Mouse (Mus musculus) cerebral cortex, adult 2 months (tissue): ENCODE data around the gene Fga.

Source experiments
- whole genome bisulfite sequencing: fragments of 180-500 bp; shearing (Covaris S2); methylation state at CpG from one replicate; pipeline ENCODE4 v1.1.7; 2018; 5-methylcytosine and 5-hydroxymethylcytosine counted together

The Fga gene

DNA sequence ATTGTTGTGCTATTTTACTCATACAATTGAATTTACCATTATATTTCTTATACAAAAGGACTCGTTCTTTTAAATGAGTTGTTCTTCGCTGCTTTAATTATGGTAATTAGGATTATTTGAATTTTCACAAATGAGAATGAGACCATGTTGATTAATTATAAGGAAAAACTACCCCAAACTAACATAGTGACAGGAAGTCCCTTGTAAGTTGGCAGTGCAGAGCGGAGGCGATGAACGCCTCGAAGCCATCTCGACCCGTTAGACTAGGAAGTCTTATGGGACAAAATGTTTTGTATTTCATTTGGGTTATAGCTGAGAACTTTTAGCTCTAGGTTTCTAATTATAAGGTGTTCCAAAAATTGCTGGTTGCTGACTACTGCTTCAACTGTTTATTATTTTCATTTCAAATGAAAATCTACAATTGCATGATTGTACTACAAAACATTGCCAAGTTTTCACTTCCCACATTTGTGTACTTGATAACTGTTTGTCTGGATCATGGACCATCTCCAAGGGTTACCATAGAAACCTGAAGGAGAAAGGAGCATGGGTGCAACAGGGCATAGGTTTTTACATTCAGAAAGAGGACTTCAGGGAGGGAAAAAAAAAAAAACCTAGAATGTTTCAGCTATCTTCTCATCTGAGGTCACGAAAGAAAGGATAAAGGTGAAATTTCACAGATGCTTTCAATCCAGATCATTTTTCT is 1.8 kb downstream of the Fga start:
- 57% methylated on average over 9 of the region's 9 CpGs for whole genome bisulfite sequencing

DNA sequence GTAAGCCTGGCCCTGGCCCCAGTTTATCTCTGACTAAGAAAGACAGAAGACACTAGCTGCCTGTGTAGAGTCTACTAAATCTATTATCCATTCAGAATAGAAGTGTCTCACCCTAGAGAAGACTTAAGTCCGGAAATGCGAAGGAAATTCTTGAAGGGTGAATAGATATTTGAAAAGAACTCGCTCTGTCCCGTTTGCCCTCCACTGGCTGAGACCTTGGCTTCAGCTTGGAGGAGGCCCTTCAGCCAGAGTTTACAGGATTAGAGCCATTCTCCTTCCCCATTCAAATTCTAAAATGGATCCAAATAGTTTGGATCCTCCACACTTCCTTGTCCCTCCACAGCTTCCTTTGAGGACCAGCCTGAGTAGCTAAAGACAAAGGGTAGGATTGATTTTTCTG is 4.5 kb downstream of the Fga start:
- 87% methylated on average over 4 of the region's 4 CpGs for WGBS

DNA sequence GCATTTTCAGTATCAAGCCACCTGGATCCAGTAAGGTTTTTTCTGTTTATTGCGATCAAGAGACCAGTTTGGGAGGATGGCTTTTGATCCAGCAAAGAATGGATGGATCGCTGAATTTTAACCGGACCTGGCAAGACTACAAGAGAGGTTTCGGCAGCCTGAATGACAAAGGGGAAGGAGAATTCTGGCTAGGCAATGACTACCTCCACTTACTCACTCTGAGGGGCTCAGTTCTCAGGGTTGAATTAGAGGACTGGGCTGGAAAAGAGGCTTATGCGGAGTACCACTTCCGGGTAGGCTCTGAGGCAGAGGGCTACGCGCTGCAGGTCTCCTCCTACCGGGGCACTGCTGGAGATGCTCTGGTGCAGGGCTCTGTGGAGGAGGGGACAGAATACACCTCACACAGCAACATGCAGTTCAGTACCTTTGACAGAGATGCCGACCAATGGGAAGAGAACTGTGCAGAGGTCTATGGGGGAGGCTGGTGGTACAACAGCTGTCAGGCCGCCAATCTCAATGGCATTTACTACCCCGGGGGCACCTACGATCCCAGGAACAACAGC is 7.0 kb downstream of the Fga start:
- 48% methylated on average over 13 of the region's 13 CpGs for WGBS

DNA sequence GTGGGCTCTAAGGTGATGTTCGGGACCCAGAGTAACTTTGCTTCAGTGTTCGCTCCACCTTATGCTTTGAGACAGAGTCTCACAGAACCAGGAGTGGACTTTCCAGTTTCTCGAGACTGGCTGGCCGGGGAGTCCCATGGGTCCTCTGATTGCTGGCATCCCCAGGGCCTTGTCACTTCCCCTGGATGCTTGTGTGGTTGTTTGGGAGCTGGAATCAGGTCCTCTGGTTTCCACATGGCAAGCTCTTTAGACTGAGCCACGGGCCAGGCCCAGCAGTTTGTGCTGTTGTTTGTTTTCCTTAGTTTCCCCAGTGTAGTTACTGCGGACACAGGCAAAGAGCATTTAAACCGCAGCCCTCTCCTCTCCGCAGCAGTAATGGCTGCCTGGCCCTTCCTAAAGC is 7.9 kb downstream of the Fga start:
- WGBS, result 91% methylated on average over 8 of the region's 8 CpGs

DNA sequence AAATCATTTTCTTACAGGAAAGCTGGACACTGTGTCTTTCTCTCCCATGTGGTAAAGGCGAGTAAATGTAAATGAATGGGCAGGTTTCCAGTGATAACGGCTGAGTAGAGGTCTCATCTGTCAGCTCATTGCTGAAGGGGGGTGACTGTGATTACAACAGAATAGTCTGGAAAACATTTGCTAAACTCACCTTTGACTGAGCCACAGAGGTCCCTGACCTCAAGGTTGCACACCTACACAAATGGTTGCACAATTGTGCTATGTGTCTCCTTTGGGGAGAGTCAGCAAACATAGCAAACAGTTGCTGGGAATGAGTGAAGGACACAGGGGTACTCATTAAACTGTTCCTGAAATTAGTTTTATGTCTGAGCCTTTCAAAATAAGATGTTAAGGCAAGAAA is 13.0 kb downstream of the Fga start:
- 76% methylated on average over 2 of the region's 2 CpGs for WGBS

DNA sequence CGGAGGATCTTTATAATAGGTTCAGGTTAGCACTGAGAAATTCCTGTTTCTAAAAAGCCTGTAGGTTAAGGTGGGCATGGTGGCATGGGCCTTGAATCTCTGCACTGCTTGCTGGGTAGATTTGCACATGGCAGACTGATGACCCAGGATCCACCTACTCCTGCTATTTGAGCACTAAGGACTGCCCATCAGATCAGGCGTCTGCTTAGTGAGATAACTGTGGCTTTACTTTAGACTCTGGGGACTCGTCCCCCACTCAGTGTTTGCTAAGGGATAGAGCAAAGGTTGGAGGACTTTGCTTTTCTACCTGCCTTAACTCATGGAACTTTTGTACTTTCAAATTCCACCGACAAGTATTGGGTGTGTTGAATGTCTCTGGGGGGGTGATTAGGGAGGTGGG is 13.8 kb downstream of the Fga start:
- 76% methylated on average over 4 of the region's 4 CpGs for WGBS

DNA sequence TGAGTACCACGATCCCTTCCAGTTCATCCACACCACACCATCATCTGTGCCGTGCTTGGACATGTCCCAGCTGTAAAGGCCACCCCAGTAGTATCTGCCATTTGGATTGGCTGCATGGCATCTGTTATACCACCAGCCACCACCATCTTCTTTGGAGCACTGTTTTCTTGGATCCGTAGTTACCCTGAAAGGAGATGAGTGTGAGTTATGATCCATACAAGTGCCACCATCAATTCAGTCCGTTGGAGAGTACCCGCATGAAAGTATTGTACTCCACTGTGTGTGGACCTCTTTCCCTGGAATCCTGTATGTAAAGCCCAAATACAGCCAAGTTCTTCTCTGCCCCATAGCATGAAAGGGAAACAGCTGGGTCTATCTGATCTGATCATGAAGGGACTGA is 16.6 kb downstream of the Fga start:
- 89% methylated on average over 5 of the region's 5 CpGs for WGBS

DNA sequence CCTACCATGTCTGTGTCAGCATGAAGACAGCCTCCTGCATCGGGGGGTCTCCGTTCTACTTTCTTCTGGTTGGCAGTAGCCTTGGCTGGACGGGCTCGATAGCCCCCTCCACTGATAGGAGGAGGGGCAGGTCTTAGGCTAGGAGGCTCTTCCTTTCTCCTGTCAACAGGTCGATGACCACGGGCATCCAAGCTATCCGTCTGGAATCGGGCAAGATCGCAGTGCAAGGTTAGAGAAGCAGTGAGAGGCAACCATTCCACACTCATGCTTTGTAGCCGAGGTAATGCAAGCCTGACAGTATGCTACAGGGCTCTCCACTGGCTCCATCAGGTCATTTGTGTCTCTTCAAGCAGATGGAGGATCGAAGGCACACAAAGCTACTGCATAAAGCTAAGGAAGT is 20.8 kb downstream of the Fga start:
- WGBS, result 90% methylated on average over 11 of the region's 11 CpGs

DNA sequence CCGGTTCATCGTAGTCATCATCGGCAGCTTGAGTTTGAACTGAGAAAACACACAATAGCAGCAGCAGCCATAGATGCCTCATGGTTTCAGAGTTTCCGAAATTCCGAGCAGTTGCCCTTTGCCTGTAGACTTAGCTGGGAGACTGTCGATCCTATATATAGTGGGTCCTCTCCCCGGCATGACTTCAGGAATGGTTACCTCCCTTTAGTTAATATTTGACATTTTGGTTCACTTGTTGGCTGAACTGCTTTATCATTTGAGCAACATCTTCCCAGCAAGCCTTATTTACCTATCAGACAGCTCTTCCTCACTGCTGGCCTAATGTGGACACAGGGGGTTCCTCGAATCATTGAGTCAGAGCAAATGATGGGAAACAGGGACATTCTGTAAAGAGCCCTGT is 23.8 kb downstream of the Fga start, which contains the start of gene Fgb:
Gene Fgb, minus strand, starts transcription at position 184 of the 400 bp plus-strand sequence.
- WGBS, result 89% methylated on average over 8 of the region's 8 CpGs

DNA sequence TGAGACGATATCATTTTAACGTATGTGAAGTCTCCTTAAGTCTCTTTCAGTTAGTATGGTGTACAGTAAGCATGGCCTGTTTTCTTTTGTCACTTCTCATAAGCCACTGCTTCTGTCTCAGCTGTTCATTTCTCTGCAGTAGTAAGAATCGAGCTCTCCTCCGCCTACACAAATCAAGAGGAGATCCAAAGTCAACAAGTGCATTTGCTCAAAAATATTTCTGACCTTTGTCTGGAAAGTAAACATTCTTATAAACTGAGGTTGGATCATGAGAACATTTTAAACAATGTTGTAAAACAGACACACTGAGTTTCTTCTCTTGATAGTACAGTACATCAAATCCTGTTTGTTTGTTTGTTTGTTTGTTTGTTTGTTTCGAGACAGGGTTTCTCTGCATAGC is 24.8 kb downstream of the Fga start:
- WGBS, result 78% methylated on average over 5 of the region's 5 CpGs

DNA sequence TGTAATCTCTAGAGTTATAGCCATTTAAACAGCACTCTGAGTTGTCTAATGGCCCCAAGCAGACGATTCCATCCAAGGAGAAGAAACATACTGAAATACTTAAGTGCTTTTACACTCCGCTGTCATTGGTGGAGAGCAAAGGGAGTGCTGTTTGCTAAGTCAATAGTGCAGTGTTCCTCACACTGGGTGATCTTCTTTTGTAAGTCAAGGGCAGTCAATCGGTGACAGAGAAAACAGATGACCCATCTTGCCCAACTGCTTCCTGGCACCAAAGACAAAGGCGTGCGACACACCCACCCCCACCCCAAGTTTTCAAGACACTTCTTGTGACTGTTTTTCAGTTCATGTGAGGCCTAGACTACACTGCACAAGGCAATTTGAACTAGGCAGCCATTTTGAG is 26.2 kb downstream of the Fga start:
- 91% methylated on average over 5 of the region's 5 CpGs for WGBS

DNA sequence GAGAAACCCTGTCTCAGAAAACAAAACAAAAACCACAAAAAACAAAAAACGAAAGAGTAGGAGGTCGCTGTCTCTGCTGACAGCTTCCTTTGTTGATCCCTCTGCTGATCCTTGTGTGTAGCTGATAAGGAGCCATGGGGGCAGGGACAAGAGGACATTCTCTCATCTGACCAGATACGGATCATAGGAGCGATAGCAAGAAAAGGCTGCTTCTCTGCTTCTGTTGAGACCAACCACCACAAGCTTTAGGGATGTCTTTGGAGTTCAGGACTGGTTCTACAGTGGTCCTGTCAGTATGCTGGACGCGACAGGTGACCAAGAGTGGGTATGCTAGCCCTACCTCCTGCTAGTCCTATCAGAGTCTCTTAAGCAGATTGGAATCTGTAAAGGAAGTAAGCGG is 27.2 kb downstream of the Fga start:
- 88% methylated on average over 7 of the region's 7 CpGs for WGBS

DNA sequence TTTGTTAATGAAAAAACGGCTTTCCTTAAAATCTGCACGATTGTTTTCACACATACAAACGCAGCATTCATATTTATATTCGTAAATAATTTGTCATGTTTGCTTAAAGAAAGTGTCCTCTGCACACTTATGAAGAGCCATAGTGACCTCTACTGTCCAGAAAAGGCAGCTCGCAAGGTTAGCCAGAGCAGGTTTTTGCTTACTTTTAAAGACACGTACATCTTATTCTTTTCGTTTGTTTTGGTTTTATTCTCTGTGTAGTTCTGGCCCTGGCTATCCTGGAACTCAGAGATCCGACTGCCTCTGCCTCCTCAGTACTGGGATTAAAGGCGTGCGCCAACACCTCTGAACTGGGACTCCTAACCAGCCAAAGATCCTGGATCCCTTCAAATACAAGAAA is 27.9 kb downstream of the Fga start:
- 23% methylated on average over 10 of the region's 10 CpGs for WGBS

DNA sequence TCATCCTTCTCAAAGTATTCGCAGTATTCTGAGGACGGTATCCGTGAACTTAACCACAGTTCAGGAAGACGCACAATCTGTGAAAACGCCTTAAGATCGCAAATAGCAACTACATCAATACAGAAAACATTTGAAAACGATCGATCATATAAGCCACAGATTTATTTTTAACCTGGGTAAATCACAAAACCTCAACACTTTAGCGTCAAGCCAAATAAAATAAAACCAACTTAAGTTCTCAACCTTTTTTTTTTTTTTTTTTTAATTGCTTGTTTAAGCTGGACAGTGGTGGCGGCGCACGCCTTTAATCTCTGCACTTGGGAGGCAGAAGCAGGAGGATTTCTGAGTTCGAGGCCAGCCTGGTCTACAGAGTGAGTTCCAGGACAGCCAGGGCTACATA is 28.9 kb downstream of the Fga start:
- 37% methylated on average over 13 of the region's 13 CpGs for WGBS

DNA sequence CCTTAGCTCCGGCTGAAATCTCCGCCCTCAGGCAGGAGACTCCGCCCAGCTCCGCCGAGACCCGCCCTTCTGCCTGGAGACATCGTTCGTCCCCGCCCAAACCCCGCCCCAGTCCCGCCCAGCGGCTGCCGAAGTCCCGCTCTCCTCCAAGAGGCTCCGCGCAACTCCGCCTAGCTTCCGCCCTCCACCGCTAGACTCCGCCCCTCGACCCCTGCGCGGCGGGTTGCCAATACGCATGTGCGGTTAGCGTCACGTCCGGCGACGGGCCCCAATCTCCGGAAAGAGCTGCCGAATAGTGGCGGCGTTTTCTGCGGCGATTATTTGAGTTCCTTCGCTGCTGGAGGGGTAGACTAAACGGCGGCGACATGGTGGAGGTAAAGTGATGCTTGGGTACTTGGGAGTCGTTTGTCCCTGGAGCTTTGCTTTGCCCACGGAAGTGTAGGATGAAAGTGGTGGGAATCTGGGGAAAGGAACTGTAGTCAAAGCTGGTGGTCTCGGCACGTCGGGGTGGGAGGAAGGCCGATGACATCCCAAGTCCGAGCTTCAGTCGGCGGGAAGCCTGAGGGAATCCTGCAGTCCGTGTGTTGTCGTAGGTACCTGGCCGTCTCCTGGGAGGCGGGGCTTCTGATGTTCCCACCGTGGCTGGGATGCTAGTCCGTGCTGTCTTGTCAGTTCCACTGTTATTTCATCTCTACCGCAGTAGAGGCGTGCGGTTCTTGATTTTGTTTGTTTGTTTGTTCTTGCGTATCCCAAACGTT is 29.6 kb downstream of the Fga start, which contains the start of gene Plrg1:
Gene Plrg1, plus strand, starts transcription at position 242 of the 758 bp plus-strand sequence.
- WGBS, result under 1% methylated on average over 61 of the region's 61 CpGs

DNA sequence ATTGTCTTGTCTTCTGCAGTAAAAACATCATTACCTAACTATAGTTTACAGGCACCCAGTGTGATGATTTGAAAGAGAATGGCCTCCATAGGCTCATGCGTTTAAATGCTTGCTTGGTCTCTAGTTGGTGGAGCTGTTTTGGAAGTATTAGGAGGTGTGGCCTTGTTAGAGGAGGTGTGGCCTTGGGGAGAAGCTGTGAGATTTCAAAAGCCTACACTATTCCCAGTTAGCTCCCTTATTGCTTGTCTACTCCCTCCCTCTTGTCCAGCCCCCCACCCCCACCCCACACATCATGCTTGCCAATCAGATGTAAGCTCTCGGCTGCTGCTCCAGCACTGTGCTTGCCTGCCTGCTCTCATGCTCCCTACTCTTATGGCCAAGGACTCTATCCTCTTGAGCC is 31.2 kb downstream of the Fga start:
- 95% methylated on average over 2 of the region's 2 CpGs for WGBS

DNA sequence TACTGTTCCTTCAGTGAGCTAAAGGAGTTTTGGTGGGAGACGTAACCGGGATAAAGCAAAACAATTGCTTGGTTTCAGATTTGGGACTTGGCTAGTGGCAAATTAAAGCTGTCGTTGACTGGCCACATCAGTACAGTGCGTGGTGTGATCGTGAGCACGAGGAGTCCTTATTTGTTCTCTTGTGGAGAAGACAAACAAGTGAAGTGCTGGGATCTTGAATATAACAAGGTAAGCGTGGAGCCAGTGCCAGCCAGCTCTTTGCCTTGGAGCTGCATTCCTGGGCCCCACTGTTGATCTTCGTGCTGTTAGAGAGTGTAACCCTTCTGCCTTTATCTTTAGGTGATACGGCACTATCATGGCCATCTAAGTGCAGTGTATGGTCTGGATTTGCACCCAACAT is 42.0 kb downstream of the Fga start:
- 95% methylated on average over 9 of the region's 9 CpGs for WGBS

DNA sequence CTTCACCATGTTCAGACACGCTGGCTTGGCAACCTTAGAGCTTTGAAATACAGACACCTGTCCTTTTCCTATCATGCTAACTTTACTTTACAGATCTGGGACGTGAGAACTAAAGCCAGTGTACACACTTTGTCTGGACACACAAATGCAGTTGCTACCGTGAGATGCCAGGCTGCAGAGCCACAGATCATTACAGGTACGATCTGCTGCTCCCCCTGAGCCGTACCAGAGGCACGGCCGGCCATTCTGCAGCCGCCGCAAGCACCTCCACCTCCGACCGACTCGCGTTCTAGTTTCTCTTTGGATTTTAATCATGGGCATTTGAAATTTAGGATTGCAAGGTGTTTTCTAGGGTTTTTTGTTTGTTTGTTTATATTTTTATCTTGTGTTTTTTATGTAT is 43.0 kb downstream of the Fga start:
- 94% methylated on average over 13 of the region's 13 CpGs for WGBS

DNA sequence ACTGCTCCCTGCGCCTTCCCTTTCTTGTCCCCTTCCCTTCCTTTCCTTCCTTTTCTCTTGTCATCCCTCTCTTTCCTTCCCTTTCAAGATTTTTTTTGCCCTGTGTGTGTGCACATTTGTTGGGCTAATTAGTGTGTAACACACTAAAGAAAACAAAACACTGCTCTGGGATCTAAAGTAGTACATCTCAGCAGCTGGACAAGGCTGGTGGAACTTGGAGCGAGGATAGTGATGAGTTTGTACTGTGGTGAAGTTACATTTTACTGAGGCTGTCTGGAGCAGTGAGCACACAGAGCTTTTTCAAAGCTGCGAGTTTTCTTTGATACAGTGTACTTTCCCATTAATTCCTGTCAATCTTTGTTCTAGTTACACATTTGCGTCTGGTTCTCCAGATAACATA is 44.4 kb downstream of the Fga start:
- WGBS, result 82% methylated on average over 4 of the region's 4 CpGs

DNA sequence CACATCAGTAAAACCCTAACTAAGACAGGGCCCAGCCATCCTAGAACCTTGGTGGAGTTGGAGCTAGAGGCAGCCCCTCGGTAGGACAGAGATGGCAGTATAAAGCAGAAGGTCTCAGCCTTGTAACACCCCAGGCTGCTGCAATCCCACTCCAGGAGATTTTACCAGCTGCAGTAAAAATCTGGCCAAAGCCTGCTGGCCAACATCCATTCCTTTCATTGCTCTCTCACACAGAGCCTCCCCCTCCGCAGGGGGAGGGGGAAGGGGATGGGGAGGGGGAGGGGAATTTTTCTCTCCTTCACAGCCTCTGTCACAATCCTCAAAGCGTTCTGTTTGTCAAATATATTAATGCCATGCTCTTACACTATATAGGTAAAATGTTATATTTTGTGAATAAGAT is 50.7 kb downstream of the Fga start:
- WGBS, result 20% methylated on average over 3 of the region's 3 CpGs

DNA sequence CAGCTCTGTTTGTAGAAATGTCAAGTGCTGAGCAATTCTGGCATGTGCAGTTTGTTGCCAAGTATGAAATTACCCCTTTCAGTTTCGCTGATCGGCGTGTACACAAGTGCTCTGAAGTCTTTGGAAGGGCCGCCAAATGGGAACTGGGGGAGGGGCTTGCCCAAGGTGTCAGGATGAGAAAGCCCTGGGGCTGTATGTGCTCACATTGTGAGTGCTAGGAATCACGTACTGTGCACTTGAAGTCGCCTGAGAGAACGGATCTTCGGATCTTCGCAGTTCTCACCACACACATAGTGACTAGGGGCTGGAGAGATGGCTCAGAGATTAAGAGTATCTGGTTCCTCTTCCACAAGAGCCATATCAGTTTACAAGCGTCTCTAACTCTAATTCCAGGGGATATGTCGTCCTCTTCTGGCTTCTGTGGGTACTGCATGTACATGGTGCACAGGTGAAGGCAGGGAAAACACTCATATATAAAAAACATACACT is 54.7 kb downstream of the Fga start:
- WGBS, result 11% methylated on average over 11 of the region's 11 CpGs
